Mouse (Mus musculus): ENCODE data around the gene Insm1. TPM values are rescaled to one million over a fixed set of nuclear protein-coding genes. Genes with fewer than 3 reads are reported as not detected.

Insm1 gene
- 3.2 and 3.7 TPM in 2 replicates for polyA plus RNA-seq (2014; fragmentation: Nextera tagmentation; extraction: Ambion mirVana)

- H3K4me2 ChIP-seq (ENCODE audit: low read depth, low read length), result peak within 1 kb of the TSS; percentile 96
- no peaks in the 10 kb centered on the region for H3K9me3 ChIP-seq (replicated peaks; ENCODE audit: control insufficient read depth, low read length)
- DNase-seq (ENCODE audit: low spot score), result peak; percentile 77
- H3K27ac ChIP-seq (replicated peaks; ENCODE audit: low read depth, low read length), result peak within 1 kb of the TSS; percentile 52
- under 1% methylated on average over 67 of the region's 86 CpGs for WGBS
- peak within 1 kb of the TSS; percentile 56 for H3K9ac ChIP-seq (replicated peaks; ENCODE audit: low read length)
- peak; percentile 50 for ATAC-seq (replicated peaks; ENCODE audit: insufficient number of reproducible peaks, low FRiP score, low TSS enrichment, low read depth)
- no peaks in the 10 kb centered on the region for H3K36me3 ChIP-seq (replicated peaks; ENCODE audit: control insufficient read depth, insufficient read depth, low read depth, low read length)
- peaks cover 76% of the 10 kb centered on the region for H3K27me3 ChIP-seq (ENCODE audit: control insufficient read depth, insufficient read depth, low read length)
- peaks cover 18% of the 10 kb centered on the region for H3K4me1 ChIP-seq (ENCODE audit: control insufficient read depth, insufficient read depth, low read length)
- peak within 1 kb of the TSS; percentile 52 for H3K4me3 ChIP-seq (ENCODE audit: low read depth, low read length)
Measured at GRCm38 (mm10) chr2:146221076-146221928, at the start of gene Insm1. Gene Insm1, plus strand, starts transcription at chr2:146221921.

- H3K4me2 ChIP-seq (ENCODE audit: low read depth, low read length), result no peak overlapping the region
- no peak overlapping the region for H3K27ac ChIP-seq (replicated peaks; ENCODE audit: low read depth, low read length)
- H3K9ac ChIP-seq (replicated peaks; ENCODE audit: low read length), result no peak overlapping the region
- ATAC-seq (replicated peaks; ENCODE audit: insufficient number of reproducible peaks, low FRiP score, low TSS enrichment, low read depth) (no peak), DNase-seq (ENCODE audit: low spot score) (no peak)
- H3K36me3 ChIP-seq (replicated peaks; ENCODE audit: control insufficient read depth, insufficient read depth, low read depth, low read length), result no peaks in the 10 kb centered on the region
- no peak overlapping the region for H3K4me3 ChIP-seq (ENCODE audit: low read depth, low read length)
- 38% methylated on average over 4 of the region's 4 CpGs for WGBS
- no peaks in the 10 kb centered on the region for H3K4me1 ChIP-seq (ENCODE audit: control insufficient read depth, insufficient read depth, low read length)
- no peaks in the 10 kb centered on the region for H3K27me3 ChIP-seq (ENCODE audit: control insufficient read depth, insufficient read depth, low read length)
- no peaks in the 10 kb centered on the region for H3K9me3 ChIP-seq (replicated peaks; ENCODE audit: control insufficient read depth, low read length)
Measured at GRCm38 (mm10) chr2:146172106-146172505, 49.6 kb upstream of the Insm1 start.

- no peak overlapping the region for H3K27ac ChIP-seq (replicated peaks; ENCODE audit: low read depth, low read length)
- no peaks in the 10 kb centered on the region for H3K4me1 ChIP-seq (ENCODE audit: control insufficient read depth, insufficient read depth, low read length)
- DNase-seq (ENCODE audit: low spot score) (no peak), ATAC-seq (replicated peaks; ENCODE audit: insufficient number of reproducible peaks, low FRiP score, low TSS enrichment, low read depth) (no peak)
- H3K4me3 ChIP-seq (ENCODE audit: low read depth, low read length), result no peak overlapping the region
- H3K9ac ChIP-seq (replicated peaks; ENCODE audit: low read length), result no peak overlapping the region
- WGBS, result 93% methylated on average over 7 of the region's 7 CpGs
- H3K36me3 ChIP-seq (replicated peaks; ENCODE audit: control insufficient read depth, insufficient read depth, low read depth, low read length), result no peaks in the 10 kb centered on the region
- no peaks in the 10 kb centered on the region for H3K27me3 ChIP-seq (ENCODE audit: control insufficient read depth, insufficient read depth, low read length)
- H3K4me2 ChIP-seq (ENCODE audit: low read depth, low read length), result no peak overlapping the region
- H3K9me3 ChIP-seq (replicated peaks; ENCODE audit: control insufficient read depth, low read length), result no peaks in the 10 kb centered on the region
Measured at GRCm38 (mm10) chr2:146174173-146174572, 47.5 kb upstream of the Insm1 start.

- WGBS, result 72% methylated on average over 1 of the region's 1 CpGs
Measured at GRCm38 (mm10) chr2:146178718-146179117, 43.0 kb upstream of the Insm1 start.

GRCm38 (mm10) chr2:146183830-146184793 lies 37.6 kb upstream of the Insm1 start:
- no peak overlapping the region for H3K9ac ChIP-seq (replicated peaks; ENCODE audit: low read length)
- no peak for DNase-seq (ENCODE audit: low spot score)
- 80% methylated on average over 24 of the region's 24 CpGs for WGBS
- H3K4me3 ChIP-seq (ENCODE audit: low read depth, low read length), result no peak overlapping the region
- H3K9me3 ChIP-seq (replicated peaks; ENCODE audit: control insufficient read depth, low read length), result no peaks in the 10 kb centered on the region
- H3K36me3 ChIP-seq (replicated peaks; ENCODE audit: control insufficient read depth, insufficient read depth, low read depth, low read length), result no peaks in the 10 kb centered on the region
- H3K27me3 ChIP-seq (ENCODE audit: control insufficient read depth, insufficient read depth, low read length), result no peaks in the 10 kb centered on the region
- no peak overlapping the region for H3K27ac ChIP-seq (replicated peaks; ENCODE audit: low read depth, low read length)
- no peak for ATAC-seq (replicated peaks; ENCODE audit: insufficient number of reproducible peaks, low FRiP score, low TSS enrichment, low read depth)
- no peaks in the 10 kb centered on the region for H3K4me1 ChIP-seq (ENCODE audit: control insufficient read depth, insufficient read depth, low read length)
- no peak overlapping the region for H3K4me2 ChIP-seq (ENCODE audit: low read depth, low read length)

More at GRCm38 (mm10) chr2:146178718-146179117, 43.0 kb upstream of the Insm1 start:
- DNase-seq (ENCODE audit: low spot score), result no peak
- ATAC-seq (replicated peaks; ENCODE audit: insufficient number of reproducible peaks, low FRiP score, low TSS enrichment, low read depth), result no peak
- Histone ChIP-seq H3K27me3 (ENCODE audit: control insufficient read depth, insufficient read depth, low read length) (no peaks in the 10 kb centered on the region), H3K36me3 (replicated peaks; ENCODE audit: control insufficient read depth, insufficient read depth, low read depth, low read length) (no peaks in the 10 kb centered on the region), H3K4me2 (ENCODE audit: low read depth, low read length) (no peak overlapping the region), H3K9me3 (replicated peaks; ENCODE audit: control insufficient read depth, low read length) (no peaks in the 10 kb centered on the region), H3K9ac (replicated peaks; ENCODE audit: low read length) (no peak overlapping the region), H3K27ac (replicated peaks; ENCODE audit: low read depth, low read length) (no peak overlapping the region), H3K4me1 (ENCODE audit: control insufficient read depth, insufficient read depth, low read length) (no peaks in the 10 kb centered on the region), H3K4me3 (ENCODE audit: low read depth, low read length) (no peak overlapping the region)

- no peak for DNase-seq (ENCODE audit: low spot score)
- Histone ChIP-seq H3K4me2 (ENCODE audit: low read depth, low read length) (no peak overlapping the region), H3K4me3 (ENCODE audit: low read depth, low read length) (no peak overlapping the region), H3K9me3 (replicated peaks; ENCODE audit: control insufficient read depth, low read length) (no peaks in the 10 kb centered on the region), H3K9ac (replicated peaks; ENCODE audit: low read length) (no peak overlapping the region), H3K4me1 (ENCODE audit: control insufficient read depth, insufficient read depth, low read length) (no peaks in the 10 kb centered on the region), H3K27me3 (ENCODE audit: control insufficient read depth, insufficient read depth, low read length) (no peaks in the 10 kb centered on the region), H3K27ac (replicated peaks; ENCODE audit: low read depth, low read length) (no peak overlapping the region), H3K36me3 (replicated peaks; ENCODE audit: control insufficient read depth, insufficient read depth, low read depth, low read length) (no peaks in the 10 kb centered on the region)
- no peak for ATAC-seq (replicated peaks; ENCODE audit: insufficient number of reproducible peaks, low FRiP score, low TSS enrichment, low read depth)
- whole genome bisulfite sequencing, result 86% methylated on average over 11 of the region's 11 CpGs
Measured at GRCm38 (mm10) chr2:146196126-146196525, 25.6 kb upstream of the Insm1 start.

GRCm38 (mm10) chr2:146197947-146198346 lies 23.8 kb upstream of the Insm1 start:
- H3K4me2 ChIP-seq (ENCODE audit: low read depth, low read length), result no peak overlapping the region
- H3K9me3 ChIP-seq (replicated peaks; ENCODE audit: control insufficient read depth, low read length), result no peaks in the 10 kb centered on the region
- whole genome bisulfite sequencing, result 77% methylated on average over 7 of the region's 7 CpGs
- ATAC-seq (replicated peaks; ENCODE audit: insufficient number of reproducible peaks, low FRiP score, low TSS enrichment, low read depth) (no peak), DNase-seq (ENCODE audit: low spot score) (no peak)
- H3K27ac ChIP-seq (replicated peaks; ENCODE audit: low read depth, low read length), result no peak overlapping the region
- no peaks in the 10 kb centered on the region for H3K27me3 ChIP-seq (ENCODE audit: control insufficient read depth, insufficient read depth, low read length)
- no peaks in the 10 kb centered on the region for H3K4me1 ChIP-seq (ENCODE audit: control insufficient read depth, insufficient read depth, low read length)
- no peak overlapping the region for H3K9ac ChIP-seq (replicated peaks; ENCODE audit: low read length)
- H3K4me3 ChIP-seq (ENCODE audit: low read depth, low read length), result no peak overlapping the region
- H3K36me3 ChIP-seq (replicated peaks; ENCODE audit: control insufficient read depth, insufficient read depth, low read depth, low read length), result no peaks in the 10 kb centered on the region
